Mouse (Mus musculus): ENCODE measurements around the gene Tpcn2.

GRCm38 (mm10) chr7:145264202-145264601, 19.6 kb downstream of the Tpcn2 start:
- no peak for TF ChIP-seq CTCF (IDR thresholded peaks at IDR 0.05; ENCODE audit: control insufficient read depth, insufficient read depth, low read length)
- TF ChIP-seq POLR2A (IDR thresholded peaks at IDR 0.05; ENCODE audit: borderline replicate concordance, control insufficient read depth, low read depth, low read length) = no peak

Data from bone marrow, adult 2 months (tissue).